Mouse (Mus musculus): ENCODE measurements around the gene Tmem174. TPM values are rescaled to one million over a fixed set of nuclear protein-coding genes. Genes with fewer than 3 reads are reported as not detected.

Tmem174 gene
- not detected for total RNA-seq (2021)

DNA sequence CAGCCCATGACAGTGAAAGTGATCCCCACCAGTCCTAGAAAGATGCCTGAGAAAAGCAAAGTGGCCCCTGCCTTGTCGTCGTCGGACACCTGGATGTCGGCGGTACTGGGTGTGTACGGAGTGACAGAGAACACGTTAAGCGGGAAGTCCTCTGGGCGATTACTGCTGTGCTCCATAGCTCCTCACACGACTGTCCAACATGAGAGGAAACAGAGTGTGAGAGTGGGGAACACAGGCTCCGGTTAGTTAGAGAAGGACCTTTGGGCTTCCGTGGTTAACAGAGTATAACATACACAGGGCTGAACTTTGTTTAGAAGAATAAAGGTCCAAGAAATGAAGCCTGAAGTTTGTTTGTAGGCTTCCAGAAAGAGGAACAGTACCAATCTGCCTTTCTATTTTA lies at the start of gene Tmem174:
Gene Tmem174, minus strand, starts transcription at position 266 of the 400 bp plus-strand sequence.
- DNase-seq, result no peak
- intact Hi-C loops (cut with DNase I), result no loop called here

DNA sequence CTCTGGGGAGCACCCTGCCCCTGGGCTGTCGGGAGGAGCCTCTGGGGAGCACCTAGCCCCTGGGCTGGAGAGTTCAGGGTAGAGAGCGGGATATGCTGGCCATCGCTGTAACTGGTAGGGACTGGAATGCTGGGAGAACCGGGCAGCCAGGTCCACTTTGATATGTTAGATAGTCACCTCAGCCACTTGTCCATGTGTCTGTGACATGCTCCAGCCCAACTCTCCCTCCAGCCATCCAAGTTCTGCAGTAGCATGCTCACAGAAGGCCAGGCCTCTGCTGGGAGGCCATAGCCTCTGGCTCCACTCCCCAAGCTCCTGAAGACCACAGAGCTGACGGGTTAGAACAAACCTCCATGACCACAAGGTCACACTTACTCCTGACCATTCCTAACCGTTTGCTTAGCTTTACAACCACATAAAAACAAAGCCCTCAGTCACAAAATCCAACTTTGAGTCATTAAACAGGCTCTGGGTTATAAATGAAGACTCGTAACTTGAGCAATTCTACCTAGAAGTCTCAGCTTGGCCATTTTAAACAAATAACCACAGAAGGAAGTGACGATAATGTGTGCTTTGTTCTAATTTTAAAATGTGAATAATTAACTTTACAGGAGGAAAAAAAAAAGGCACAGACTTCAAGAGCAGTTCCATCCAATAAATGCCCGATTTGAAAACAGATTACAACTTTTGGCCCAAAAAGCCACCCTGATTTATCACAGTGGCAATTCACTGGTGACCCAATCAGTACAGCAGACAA lies 47.1 kb upstream of the Tmem174 start:
- intact Hi-C loops (cut with DNase I), result no loop called here
- no peak for DNase-seq

DNA sequence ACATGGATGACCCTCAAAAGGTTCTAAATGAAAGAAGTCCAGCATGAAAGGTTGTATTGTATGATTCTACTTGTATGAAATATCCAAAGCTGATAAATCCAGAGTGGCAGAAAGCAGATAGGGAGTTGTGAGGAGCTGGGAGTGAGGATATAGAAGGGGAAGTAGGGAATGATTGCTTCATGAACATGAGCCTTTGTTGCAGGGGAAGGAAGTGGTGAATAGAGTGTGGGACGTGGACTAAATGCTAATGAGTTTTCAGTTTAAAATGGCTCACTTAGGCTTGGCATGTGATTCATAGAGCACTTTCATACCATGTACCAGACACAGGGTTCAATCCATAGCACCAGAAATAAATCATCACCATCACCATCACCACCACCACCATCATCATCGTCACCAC lies 46.2 kb upstream of the Tmem174 start:
- intact Hi-C loops (cut with DNase I), result no loop called here
- DNase-seq, result no peak

DNA sequence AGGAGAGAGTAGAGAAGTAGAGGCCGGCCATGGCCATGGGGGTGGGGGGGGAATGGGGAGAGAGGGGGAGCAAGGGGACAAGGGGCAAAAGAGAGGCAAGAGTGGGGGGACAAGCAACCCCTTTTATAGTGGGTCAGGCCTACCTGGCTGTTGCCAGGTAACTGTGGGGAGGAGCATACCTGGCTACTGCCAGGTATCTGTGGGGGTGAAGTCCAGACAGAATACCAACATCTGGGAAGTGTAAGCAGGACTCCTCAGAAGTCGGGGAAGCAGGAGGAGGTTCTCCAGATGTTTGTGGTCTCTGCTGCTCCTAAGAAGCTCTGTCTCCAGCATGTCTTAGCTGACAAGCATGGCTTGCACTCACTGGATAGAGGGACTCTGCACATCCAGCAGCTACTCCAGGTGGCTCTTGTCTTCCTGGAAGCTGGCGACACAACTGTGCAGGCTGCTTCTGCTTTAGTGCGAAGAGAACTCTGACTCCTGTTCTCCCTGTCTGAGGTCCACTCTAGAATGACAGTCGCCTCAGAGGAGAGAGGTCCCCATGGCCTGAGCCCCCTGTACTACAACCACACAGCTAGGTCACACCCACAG lies 43.4 kb upstream of the Tmem174 start:
- no peak for DNase-seq
- intact Hi-C loops (cut with DNase I), result no loop called here

DNA sequence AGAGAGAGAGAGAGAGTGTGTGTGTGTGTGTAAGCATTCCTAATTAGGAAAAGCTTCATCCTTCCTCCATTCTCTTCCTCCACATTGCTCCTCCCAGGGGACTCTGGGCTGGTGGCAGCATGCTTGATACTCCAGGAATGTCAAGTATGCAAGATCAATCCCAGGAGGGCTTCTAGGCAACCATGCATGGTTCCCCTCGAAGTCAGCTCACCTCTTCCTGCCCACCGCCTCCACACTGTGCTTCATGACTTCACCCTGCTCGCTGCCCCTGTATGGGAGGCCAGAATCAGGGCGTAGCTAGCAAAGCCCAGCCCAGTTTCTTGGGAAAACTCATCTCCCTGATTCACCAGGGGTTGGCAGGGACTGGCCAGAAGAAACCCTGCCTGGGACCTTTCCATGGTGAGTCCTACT lies 42.4 kb upstream of the Tmem174 start:
- intact Hi-C loops (cut with DNase I), result no loop called here
- DNase-seq, result no peak

DNA sequence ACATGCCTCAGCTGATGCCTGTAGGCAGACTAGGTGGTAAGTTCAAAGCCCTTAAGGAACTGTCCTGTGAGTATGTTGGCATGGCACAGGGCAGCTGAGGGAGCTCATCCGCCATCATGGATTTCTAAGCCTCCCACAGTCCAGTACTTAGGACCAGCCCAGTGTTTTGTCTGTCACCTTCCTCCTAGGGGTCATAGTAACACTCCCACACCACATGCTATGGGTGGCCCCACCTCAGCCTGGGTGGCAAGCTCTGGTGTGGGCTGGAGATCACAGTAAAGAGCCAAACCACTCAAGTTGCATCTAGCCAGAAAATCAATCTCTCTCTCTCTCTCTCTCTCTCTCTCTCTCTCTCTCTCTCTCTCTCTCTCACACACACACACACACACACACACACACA lies 42.0 kb upstream of the Tmem174 start:
- DNase-seq, result no peak
- intact Hi-C loops (cut with DNase I), result no loop called here

DNA sequence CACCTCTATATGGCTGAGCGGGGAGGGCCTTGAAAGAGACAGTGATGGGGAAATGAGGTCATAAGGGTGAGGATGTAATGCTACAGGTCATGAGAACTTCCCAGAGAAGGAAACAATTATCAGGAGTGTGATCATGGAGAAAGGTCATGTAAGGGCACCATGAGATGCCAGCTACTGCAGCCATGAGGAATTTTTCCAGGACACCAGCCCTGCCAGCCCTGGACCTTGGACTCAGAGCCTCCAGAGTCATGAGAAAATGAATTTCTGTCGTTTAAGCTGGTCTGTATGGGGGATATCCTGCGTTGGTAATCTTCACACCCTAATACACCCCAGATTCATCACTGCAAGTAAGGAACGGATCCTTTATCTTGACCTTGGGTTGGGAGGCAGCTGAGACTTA lies 36.7 kb upstream of the Tmem174 start:
- intact Hi-C loops (cut with DNase I), result no loop called here

DNA sequence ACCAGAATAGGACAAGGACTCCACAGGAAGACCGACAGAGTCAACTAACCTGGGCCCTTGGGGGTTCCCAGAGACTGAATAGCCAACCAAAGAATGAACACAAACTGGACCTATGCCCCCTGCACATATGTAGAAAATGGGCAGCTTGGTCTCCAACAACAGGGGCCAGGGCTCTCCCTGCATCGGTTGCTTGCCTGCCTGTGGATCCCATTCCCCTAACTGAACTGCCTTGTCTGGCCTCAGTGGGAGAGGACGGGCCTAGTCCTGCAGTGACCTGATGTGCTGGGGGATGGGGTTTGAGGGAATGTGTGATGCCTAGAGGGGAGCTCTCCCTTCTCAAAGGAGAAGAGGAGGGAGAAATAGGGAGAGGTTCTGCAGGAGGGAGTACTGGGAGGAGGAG lies 32.1 kb upstream of the Tmem174 start:
- intact Hi-C loops (cut with DNase I), result no loop called here
- DNase-seq, result no peak

More for the DNA sequence above, 36.7 kb upstream of the Tmem174 start:
- no peak for DNase-seq

DNA sequence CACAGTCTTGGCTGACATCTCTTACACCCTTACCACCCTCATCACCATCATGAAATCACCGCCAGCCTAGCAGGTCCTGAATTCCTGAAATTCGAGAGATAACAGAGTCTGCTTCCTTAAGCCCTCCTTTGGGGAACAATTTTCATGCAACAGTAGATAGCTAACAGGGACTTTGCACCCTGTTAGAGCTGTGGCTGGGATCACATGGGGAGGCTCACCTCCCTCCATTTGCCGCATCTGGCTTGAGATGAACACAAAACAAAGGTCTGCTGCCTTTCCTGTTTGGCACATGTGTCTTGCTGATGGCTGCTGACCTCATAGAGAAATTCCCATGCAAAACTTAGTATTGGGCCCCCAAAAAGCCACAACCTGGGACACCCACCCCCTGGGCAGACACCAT lies 30.1 kb upstream of the Tmem174 start:
- DNase-seq, result no peak
- intact Hi-C loops (cut with DNase I), result no loop called here

DNA sequence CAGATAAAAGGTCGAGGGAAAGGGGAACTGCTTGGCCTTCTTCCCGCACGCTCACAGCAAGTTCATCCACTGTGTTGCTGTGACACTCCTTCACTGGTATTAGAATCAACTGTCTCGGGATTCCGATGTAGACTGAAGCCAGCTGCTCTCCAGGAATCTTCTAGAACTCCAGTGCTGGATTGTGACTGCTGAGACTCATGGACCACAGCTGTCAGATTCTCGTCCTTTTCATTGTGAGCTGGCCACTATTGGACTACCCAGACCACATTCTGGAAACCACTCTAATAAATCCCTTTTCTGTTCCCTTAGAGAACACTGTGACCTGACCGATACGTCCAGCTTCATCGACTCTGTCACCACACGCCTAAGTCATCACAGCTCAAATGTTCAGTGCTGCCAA lies 28.0 kb upstream of the Tmem174 start:
- DNase-seq, result no peak
- intact Hi-C loops (cut with DNase I), result no loop called here

DNA sequence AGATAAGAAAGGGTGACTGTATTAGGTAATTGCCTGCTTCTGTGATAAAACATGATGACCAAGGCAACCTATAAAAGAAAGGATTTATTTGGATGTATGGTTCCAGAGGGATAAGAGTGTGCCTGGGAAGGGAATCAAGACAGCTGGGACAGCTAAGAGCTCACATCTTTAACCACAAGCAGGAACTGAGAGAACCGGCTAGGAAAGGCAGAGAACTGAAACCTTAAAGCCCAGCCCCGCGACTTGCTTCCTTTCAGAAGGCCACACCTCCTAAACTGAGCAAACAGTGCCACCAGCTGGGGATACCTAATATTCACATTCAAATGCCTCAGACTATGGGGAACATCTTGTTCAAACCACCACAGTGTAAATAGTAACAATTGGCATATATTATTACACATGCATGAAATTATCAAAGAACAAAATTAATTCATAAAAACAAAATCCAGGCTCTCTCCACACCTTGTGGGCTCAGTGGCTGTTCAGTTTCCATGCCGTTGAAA lies 25.0 kb upstream of the Tmem174 start:
- intact Hi-C loops (cut with DNase I), result no loop called here
- no peak for DNase-seq

DNA sequence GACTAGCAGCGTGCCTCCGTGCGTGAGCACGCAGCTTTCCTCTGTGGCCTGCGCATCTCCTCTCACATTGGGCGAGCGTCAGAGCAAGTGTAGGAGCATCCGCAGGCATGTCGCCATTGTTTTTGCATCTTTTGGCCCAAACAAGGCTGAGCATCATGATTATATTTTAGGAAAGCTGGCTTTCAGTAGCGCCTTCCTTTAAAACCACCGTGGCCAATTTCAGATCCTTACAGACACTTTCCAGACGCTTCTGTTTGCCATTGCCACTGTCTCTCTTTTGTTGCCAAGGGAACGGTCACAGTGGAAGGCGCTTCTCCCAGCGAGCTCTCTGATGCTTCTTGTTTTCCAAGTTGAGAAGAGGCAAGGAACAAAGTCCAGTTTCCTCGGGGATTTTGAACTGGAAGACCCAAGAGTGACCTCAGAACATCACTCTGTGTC lies 18.8 kb upstream of the Tmem174 start:
- intact Hi-C loops (cut with DNase I), result no loop called here
- no peak for DNase-seq

DNA sequence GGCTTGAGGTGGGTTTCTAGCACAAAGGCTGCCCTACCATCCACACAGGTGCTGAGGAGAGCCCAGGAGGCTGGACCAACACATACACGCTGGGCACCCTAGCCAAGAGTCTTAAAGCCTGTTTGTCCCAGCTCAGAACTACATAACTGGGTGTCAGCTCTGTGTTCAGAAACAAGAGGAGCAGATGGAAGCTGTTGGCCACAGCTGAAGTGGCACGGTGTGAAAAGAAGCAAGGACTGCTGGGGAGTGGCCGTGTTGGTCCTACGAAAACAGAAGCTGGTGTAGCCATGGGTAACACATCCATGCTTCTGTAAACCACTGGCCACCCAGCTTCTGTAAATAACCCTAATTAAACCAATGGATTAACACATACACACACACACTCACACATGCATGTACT lies 18.1 kb upstream of the Tmem174 start:
- DNase-seq, result no peak
- intact Hi-C loops (cut with DNase I), result no loop called here

DNA sequence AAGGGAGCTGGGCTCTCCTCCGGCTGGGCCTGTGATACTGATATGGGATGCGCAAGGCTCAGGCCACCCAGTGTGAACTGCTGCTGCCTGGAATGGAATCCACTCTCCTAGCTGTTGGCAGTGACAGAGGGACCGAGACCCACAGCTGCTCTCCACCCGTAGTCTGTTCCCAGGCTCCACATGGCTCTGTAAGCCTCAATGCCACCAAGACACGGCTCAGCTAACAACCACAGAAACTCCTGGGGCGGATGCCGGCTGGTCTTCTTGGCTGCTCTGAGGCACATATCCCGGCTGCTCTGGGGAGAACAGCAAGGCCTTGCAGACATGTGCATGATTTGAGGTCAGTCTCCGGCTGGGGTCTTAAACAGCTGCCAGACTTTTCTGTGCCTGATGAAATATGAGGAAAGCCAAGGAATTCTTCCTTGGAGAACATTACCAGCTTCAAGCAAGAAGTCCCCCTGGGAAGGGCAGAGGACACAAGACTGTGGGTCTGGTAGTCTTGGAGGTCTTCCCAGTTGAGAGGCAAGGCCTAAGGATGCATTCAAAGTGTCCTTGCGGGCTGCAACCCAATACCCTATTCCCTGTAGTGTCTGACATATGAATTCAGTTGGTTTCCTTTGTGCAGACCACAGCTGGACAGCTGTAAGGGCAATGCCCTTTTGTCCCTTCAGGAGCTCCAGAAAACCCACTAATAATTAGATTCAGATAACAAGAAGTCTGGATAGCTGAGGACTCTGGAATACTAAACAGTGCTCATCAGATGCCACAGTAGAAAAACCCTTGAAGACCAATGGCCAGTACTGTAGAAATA lies 17.1 kb upstream of the Tmem174 start:
- DNase-seq, result peak; percentile 87
- intact Hi-C loops (cut with DNase I), result no loop called here

DNA sequence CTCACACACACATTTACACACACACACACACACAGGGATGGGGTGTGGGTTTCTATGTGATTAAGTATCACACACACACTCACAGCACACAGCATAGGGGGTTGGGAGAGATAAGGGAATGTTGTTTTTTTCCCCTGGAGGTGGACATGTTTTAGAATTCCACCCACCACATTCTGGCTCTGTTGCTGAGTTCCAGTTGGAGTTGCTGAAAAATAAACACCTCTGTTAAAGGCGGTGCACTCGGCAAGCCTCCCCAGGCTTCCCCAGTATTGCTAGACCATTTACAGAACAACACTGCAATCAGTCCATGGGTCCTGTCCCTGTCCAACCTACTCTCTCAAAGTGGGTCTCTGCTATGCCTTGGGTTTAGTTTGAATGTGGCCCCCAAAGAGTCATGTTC lies 15.0 kb upstream of the Tmem174 start:
- intact Hi-C loops (cut with DNase I), result no loop called here
- no peak for DNase-seq

DNA sequence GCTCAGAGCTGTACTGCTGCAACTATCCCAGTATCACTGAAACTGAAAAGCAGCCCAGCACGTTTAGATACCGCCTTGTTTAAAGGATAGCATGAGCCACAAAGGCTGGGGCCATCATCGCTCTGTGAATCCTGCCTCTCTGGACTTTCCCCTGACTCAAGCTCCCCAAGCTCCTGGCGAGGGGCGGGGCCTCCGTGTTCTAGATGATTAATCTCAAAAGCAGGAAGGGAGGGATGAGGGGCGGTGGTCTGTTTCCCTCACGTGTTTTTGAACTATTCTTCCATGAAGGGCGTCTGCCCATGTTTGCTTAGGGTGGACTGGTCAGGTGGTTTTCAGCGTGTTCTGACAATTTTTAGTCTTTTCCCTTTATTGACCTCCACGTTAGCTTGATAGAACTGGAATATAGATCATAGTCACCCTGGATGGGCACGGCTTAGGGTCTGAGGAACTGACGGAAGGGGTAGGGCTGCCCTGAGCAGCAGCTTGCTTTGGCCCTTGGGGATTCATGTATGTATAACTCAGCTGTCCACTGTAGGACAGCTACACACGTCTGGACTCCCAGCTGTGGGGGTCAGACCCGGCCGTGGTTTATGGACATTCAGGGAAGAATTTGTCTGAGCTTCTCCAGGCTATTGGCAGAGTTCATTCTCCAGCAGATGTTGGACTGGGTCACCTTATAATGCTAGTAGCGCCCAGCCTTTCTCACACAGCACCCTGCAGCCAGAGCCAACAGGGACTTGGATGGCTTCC lies 14.2 kb upstream of the Tmem174 start:
- DNase-seq, result no peak
- intact Hi-C loops (cut with DNase I), result no loop called here

DNA sequence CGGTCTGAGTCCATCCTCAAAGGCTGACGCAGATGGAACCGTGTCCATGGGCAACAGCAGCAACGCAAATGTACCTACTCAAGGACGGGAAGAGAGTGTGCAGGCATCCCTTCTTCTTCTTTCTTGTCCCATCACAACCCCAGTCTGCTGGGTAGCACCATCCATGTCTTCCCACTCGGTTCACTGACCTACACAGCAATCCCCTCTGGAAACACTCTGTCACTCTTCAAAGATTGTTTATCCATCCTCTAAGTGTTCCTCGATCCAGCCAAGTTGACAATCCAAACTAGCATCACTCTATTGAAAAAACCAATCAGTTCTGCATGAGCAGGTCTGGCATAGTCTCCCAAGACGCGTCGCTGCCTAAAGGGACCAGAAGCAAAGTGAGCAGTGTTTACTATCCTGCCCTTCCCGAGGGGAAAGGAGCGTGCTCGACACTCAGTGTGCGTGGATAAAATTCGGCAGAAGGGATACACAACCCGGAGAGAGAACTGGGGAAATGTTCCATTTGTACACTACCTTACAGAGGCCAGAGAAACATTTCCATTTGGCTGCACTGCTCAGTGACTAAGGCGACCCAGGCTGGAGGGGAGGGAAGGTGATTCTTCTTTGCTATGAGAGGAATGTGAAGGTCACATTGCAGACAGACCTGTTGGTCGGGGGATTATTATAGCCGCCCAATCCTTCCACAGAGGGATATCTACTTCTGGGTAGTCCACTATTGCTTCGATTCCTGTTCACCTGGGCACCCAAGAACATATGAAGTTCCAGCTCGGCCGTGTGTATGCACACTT lies 10.8 kb upstream of the Tmem174 start:
- DNase-seq, result no peak
- intact Hi-C loops (cut with DNase I), result no loop called here

DNA sequence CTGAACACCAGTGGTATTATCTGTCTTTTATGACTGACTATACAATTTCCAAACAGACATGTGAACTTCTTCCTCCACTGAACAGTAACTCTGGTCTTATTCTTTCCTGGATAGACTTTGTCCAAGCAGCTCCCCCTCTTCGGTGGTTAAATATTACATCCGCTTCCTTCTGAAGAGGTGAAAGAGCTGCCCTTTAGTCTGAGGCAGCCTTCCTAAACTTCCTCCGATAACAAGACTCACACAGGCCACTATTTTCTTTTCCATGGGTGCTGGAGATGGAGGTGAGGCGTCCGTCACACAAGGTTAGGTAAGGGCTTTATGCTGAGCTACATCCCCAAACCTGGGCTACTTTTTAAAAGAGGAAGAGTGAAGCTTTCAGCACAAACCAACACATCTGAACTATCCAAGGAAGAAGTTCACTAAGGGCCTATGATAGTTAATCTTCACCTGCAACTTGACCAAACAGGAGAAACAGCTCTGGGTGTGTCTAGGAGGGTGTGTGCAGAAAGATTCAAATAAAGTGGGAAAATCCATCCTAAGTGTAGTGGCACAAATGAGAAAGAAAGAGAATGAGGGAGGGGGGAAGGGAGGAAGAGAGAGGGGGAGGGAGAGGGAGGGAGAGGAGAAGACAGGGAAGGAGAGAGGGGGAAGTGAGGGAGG lies 1.4 kb upstream of the Tmem174 start:
- intact Hi-C loops (cut with DNase I), result no loop called here
- DNase-seq, result no peak

DNA sequence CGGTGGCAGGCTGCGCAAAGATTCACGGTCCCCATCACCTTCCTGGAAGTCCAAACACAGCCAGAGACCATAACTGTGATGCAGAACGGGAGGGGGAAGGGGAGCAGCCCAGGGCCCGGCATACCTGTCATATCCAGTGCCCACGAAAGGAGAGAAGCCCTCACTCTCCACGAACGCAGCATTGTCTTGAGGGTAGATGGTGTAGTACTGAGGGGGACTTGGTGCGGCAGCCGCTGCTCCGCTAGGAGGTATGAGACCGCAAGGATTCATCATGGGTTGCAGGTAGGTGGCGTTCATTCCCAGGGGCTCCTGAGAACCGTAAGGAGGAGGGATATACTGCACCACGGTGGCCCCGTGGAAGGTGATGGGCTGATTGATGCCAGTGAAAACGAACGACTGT lies 639 bp downstream of the Tmem174 start:
- intact Hi-C loops (cut with DNase I), result no loop called here
- DNase-seq, result no peak
